In the genomic region with DNA sequence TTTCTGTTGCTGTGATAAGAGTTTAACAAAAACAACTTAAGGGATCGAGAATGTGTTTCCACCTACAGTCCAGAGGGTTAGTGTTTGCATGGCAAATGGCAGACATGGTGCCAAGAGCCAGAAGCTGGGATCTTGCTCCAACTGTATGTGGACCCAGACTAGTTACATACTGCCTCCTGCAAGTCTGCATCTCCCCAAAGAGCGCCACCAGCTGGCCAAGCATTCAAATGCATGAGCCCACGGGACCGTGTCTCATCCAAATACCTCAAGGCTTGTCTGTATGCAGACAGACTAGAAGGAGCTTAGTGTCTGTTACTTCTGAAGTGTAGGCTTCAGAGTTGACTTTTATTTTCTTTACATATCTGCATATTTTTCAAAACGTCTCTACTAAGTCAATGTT, we compare ENCODE assay signal across 15 mouse cellular contexts.
DNase-seq lines count a peak whose midpoint lies in the region; ATAC-seq and TF ChIP-seq lines count a peak whose summit lies in the region.
"Had no signal": no experiment of that assay in that cellular context is flagged by ENCODE, and none has a peak within 500 bp of the region (broad histone marks: within the 10 kb centered on the region; RNA-seq: fewer than 3 reads in every experiment).

No protein-coding gene starts in this region.

- H3K27me3 ChIP-seq in forebrain, postnatal 0 days (ENCODE audit: insufficient read depth, low read length), result no peaks in the 10 kb centered on the region
- no peaks in the 10 kb centered on the region for H3K27me3 ChIP-seq in forebrain, embryonic 16.5 days (replicated peaks; ENCODE audit: control insufficient read depth, insufficient read depth, low read length)
- no peaks in the 10 kb centered on the region for H3K27me3 ChIP-seq in liver, embryonic 14.5 days (ENCODE audit: control insufficient read depth, insufficient read depth, low read length)
- H3K27me3 ChIP-seq in liver, embryonic 12.5 days (replicated peaks), result no peaks in the 10 kb centered on the region
- no peaks in the 10 kb centered on the region for H3K27me3 ChIP-seq in CH12.LX (replicated peaks)
- H3K27me3 ChIP-seq in heart, embryonic 12.5 days (replicated peaks), result no peaks in the 10 kb centered on the region
- H3K27me3 ChIP-seq: embryonic facial prominence, embryonic 12.5 days; forebrain, embryonic 13.5 days; intestine, embryonic 15.5 days; midbrain, embryonic 12.5 days had no signal

- TF ChIP-seq RAD21 in CH12.LX (IDR thresholded peaks at IDR 0.05; ENCODE audit: low read depth, low read length), result no peak

- no peak for TF ChIP-seq EP300 in liver, embryonic 14.5 days (IDR thresholded peaks at IDR 0.05; ENCODE audit: low read depth)
- no peak for TF ChIP-seq EP300 in CH12.LX (IDR thresholded peaks at IDR 0.05; ENCODE audit: low read length)

- H3K36me3 ChIP-seq in forebrain, postnatal 0 days (ENCODE audit: insufficient read depth), result no peaks in the 10 kb centered on the region
- no peaks in the 10 kb centered on the region for H3K36me3 ChIP-seq in forebrain, embryonic 16.5 days (ENCODE audit: control insufficient read depth, insufficient read depth)
- no peaks in the 10 kb centered on the region for H3K36me3 ChIP-seq in liver, embryonic 14.5 days (replicated peaks; ENCODE audit: control insufficient read depth, insufficient read depth, low read depth)
- H3K36me3 ChIP-seq in liver, embryonic 12.5 days, result no peaks in the 10 kb centered on the region
- H3K36me3 ChIP-seq in CH12.LX (replicated peaks in 1 of 2; ENCODE audit: control insufficient read depth in 1 of 2, insufficient read depth in 1 of 2, low read length in 1 of 2), result no peaks in the 10 kb centered on the region
- no peaks in the 10 kb centered on the region for H3K36me3 ChIP-seq in heart, embryonic 12.5 days
- H3K36me3 ChIP-seq: embryonic facial prominence, embryonic 12.5 days; intestine, embryonic 15.5 days; midbrain, embryonic 12.5 days had no signal

- ATAC-seq in forebrain, postnatal 0 days, result no peak
- no peak for ATAC-seq in forebrain, embryonic 16.5 days
- ATAC-seq in liver, embryonic 14.5 days (ENCODE audit: insufficient read depth), result no peak
- ATAC-seq in liver, embryonic 12.5 days, result no peak
- ATAC-seq in heart, embryonic 12.5 days (ENCODE audit: insufficient number of reproducible peaks, low FRiP score), result no peak
- ATAC-seq: forebrain, embryonic 13.5 days; intestine, embryonic 15.5 days had no signal

- H3K9ac ChIP-seq in forebrain, postnatal 0 days, result no peak overlapping the region
- no peak overlapping the region for H3K9ac ChIP-seq in forebrain, embryonic 16.5 days (replicated peaks; ENCODE audit: low read depth, low read length)
- no peak overlapping the region for H3K9ac ChIP-seq in liver, embryonic 14.5 days (replicated peaks)
- H3K9ac ChIP-seq in liver, embryonic 12.5 days, result no peak overlapping the region
- H3K9ac ChIP-seq in CH12.LX (ENCODE audit: insufficient read depth, low read depth), result no peak overlapping the region
- no peak overlapping the region for H3K9ac ChIP-seq in heart, embryonic 12.5 days
- H3K9ac ChIP-seq: embryonic facial prominence, embryonic 12.5 days; forebrain, embryonic 13.5 days; intestine, embryonic 15.5 days; midbrain, embryonic 12.5 days had no signal

- no peaks in the 10 kb centered on the region for H3K9me3 ChIP-seq in forebrain, postnatal 0 days (ENCODE audit: low read length)
- no peaks in the 10 kb centered on the region for H3K9me3 ChIP-seq in forebrain, embryonic 16.5 days (ENCODE audit: control insufficient read depth, low read length)
- H3K9me3 ChIP-seq in liver, embryonic 14.5 days (ENCODE audit: control insufficient read depth, low read length), result no peaks in the 10 kb centered on the region
- no peaks in the 10 kb centered on the region for H3K9me3 ChIP-seq in liver, embryonic 12.5 days (replicated peaks)
- H3K9me3 ChIP-seq in CH12.LX (replicated peaks; ENCODE audit: low read length), result no peaks in the 10 kb centered on the region
- H3K9me3 ChIP-seq in heart, embryonic 12.5 days (replicated peaks), result no peaks in the 10 kb centered on the region
- H3K9me3 ChIP-seq: embryonic facial prominence, embryonic 12.5 days; forebrain, embryonic 13.5 days; intestine, embryonic 15.5 days; midbrain, embryonic 12.5 days had no signal

- H3K4me1 ChIP-seq in forebrain, postnatal 0 days (ENCODE audit: insufficient read depth), result no peaks in the 10 kb centered on the region
- H3K4me1 ChIP-seq in forebrain, embryonic 16.5 days (replicated peaks; ENCODE audit: control insufficient read depth, insufficient read depth, low read length), result no peaks in the 10 kb centered on the region
- H3K4me1 ChIP-seq in liver, embryonic 14.5 days (replicated peaks; ENCODE audit: control insufficient read depth in 2 of 2, insufficient read depth in 2 of 2, low read length in 1 of 2), result no peaks in the 10 kb centered on the region
- no peaks in the 10 kb centered on the region for H3K4me1 ChIP-seq in liver, embryonic 12.5 days
- peaks cover 0 to 2% of the 10 kb centered on the region in 2 experiments; a peak in 1 of 4 replicates for H3K4me1 ChIP-seq in CH12.LX (ENCODE audit: control insufficient read depth in 1 of 2, insufficient read depth in 2 of 2)
- no peaks in the 10 kb centered on the region for H3K4me1 ChIP-seq in heart, embryonic 12.5 days (replicated peaks)
- H3K4me1 ChIP-seq: embryonic facial prominence, embryonic 12.5 days; forebrain, embryonic 13.5 days; intestine, embryonic 15.5 days; midbrain, embryonic 12.5 days had no signal

- in situ Hi-C loops in CH12.LX (cut with MboI; ENCODE audit: low pct_ligation_motif_present, low pct_unique_long_range_greater_than_20kb, low sequenced_read_pairs), result no loop called here

- no peak overlapping the region for H3K27ac ChIP-seq in forebrain, postnatal 0 days (ENCODE audit: low read depth, low read length)
- H3K27ac ChIP-seq in forebrain, embryonic 16.5 days (ENCODE audit: low read length), result no peak overlapping the region
- H3K27ac ChIP-seq in liver, embryonic 14.5 days, result no peak overlapping the region
- H3K27ac ChIP-seq in liver, embryonic 12.5 days, result no peak overlapping the region
- H3K27ac ChIP-seq in CH12.LX (ENCODE audit: insufficient read depth, low read depth), result no peak overlapping the region
- H3K27ac ChIP-seq in heart, embryonic 12.5 days (ENCODE audit: poor library complexity, severe bottlenecking), result no peak overlapping the region
- H3K27ac ChIP-seq: embryonic facial prominence, embryonic 12.5 days; forebrain, embryonic 13.5 days; intestine, embryonic 15.5 days; midbrain, embryonic 12.5 days had no signal

- no peak overlapping the region for H3K4me3 ChIP-seq in forebrain, postnatal 0 days (ENCODE audit: low read depth, low read length)
- no peak overlapping the region for H3K4me3 ChIP-seq in forebrain, embryonic 16.5 days (replicated peaks; ENCODE audit: low read length)
- no peak overlapping the region for H3K4me3 ChIP-seq in liver, embryonic 14.5 days (ENCODE audit: insufficient read depth in 1 of 2, low read depth in 2 of 2, low read length in 2 of 2)
- no peak overlapping the region for H3K4me3 ChIP-seq in liver, embryonic 12.5 days
- H3K4me3 ChIP-seq in CH12.LX (replicated peaks in 1 of 3; ENCODE audit: low read depth in 2 of 3, low read length in 2 of 3, poor library complexity in 1 of 3), result no peak overlapping the region
- no peak overlapping the region for H3K4me3 ChIP-seq in heart, embryonic 12.5 days
- H3K4me3 ChIP-seq: embryonic facial prominence, embryonic 12.5 days; forebrain, embryonic 13.5 days; intestine, embryonic 15.5 days; midbrain, embryonic 12.5 days had no signal

- dilution Hi-C loops in CH12.LX (cut with MboI; ENCODE audit: extremely low pct_ligation_motif_present, extremely low pct_unique_long_range_greater_than_20kb, low sequenced_read_pairs), result no loop called here

- peak; percentile 29 for DNase-seq in forebrain, postnatal 0 days
- no peak for DNase-seq in liver, embryonic 14.5 days (ENCODE audit: low read depth in 3 of 3, low spot score in 3 of 3)
- no peak for DNase-seq in CH12.LX (ENCODE audit: extremely low read depth)
- peak; percentile 33 for DNase-seq in brain, embryonic 14.5 days (ENCODE audit: low read depth)
- DNase-seq in adrenal gland, adult 18-20 months (ENCODE audit: low spot score in 2 of 2), result no peak
- DNase-seq: cerebellum, adult 2 months; gastrocnemius, postnatal 25 days; lung, adult 18-20 months had no signal

- peak; percentile 37; the same call in 1 of the 2 replicates for TF ChIP-seq CTCF in forebrain, postnatal 0 days (IDR thresholded peaks at IDR 0.05; ENCODE audit: low read depth)
- 0 out of 2 replicates have a peak, but pooled peaks have one; percentile 4 for TF ChIP-seq CTCF in liver, embryonic 14.5 days (IDR thresholded peaks at IDR 0.05; ENCODE audit: low read depth)
- TF ChIP-seq CTCF in CH12.LX (conservative IDR thresholded peaks at IDR 0.05 in 1 of 2, IDR thresholded peaks at IDR 0.05 in 1 of 2; ENCODE audit: low read depth in 2 of 2, low read length in 2 of 2), result peak; percentile 9 to 39; a peak in 2 of 4 replicates
- peak; percentile 34; the same call in 1 of the 2 replicates for TF ChIP-seq CTCF in brain, embryonic 14.5 days (IDR thresholded peaks at IDR 0.05; ENCODE audit: borderline replicate concordance, extremely low read depth, insufficient read depth, insufficient read length)

- H3K79me2 ChIP-seq in CH12.LX (replicated peaks; ENCODE audit: control insufficient read depth, extremely low read depth, insufficient read depth, poor library complexity, severe bottlenecking), result no peaks in the 10 kb centered on the region

- 56% methylated on average over 5 of the region's 5 CpGs for WGBS in forebrain, postnatal 0 days
- WGBS in forebrain, embryonic 16.5 days, result 53% methylated on average over 5 of the region's 5 CpGs
- WGBS in liver, embryonic 14.5 days (ENCODE audit: insufficient replicate concordance), result 45% methylated on average over 5 of the region's 5 CpGs
- 44% methylated on average over 5 of the region's 5 CpGs for WGBS in liver, embryonic 12.5 days (ENCODE audit: insufficient replicate concordance)
- WGBS in heart, embryonic 12.5 days, result 45% methylated on average over 5 of the region's 5 CpGs

- no peak overlapping the region for H3K4me2 ChIP-seq in forebrain, postnatal 0 days (ENCODE audit: low read depth)
- no peak overlapping the region for H3K4me2 ChIP-seq in forebrain, embryonic 16.5 days (ENCODE audit: low read length)
- no peak overlapping the region for H3K4me2 ChIP-seq in liver, embryonic 14.5 days (ENCODE audit: low read depth)
- no peak overlapping the region for H3K4me2 ChIP-seq in liver, embryonic 12.5 days
- no peak overlapping the region for H3K4me2 ChIP-seq in CH12.LX (ENCODE audit: insufficient read depth, low read depth, poor library complexity, severe bottlenecking)
- H3K4me2 ChIP-seq in heart, embryonic 12.5 days, result no peak overlapping the region
- H3K4me2 ChIP-seq: embryonic facial prominence, embryonic 12.5 days; forebrain, embryonic 13.5 days; intestine, embryonic 15.5 days; midbrain, embryonic 12.5 days had no signal

- no peak for TF ChIP-seq POLR2A in CH12.LX (IDR thresholded peaks at IDR 0.05; ENCODE audit: low read depth, low read length)
- TF ChIP-seq POLR2A in brain, embryonic 14.5 days (IDR thresholded peaks at IDR 0.05; ENCODE audit: borderline replicate concordance, extremely low read depth, insufficient read depth, insufficient read length, poor library complexity, severe bottlenecking), result no peak

TF ChIP-seq in CH12.LX, 34 proteins besides CTCF, POLR2A, EP300 and RAD21 (continues in another document):
- TF ChIP-seq TCF12 (IDR thresholded peaks at IDR 0.05; ENCODE audit: low read depth, low read length), result no peak
- TF ChIP-seq IRF4 (IDR thresholded peaks at IDR 0.05; ENCODE audit: low read depth, low read length), result no peak

Comparison
In these comparisons a context has a peak if more than half of its experiments do, and no peak if none do; other contexts are left out.
1. DNase-seq: peak in forebrain, postnatal 0 days (single experiment) and brain, embryonic 14.5 days (single experiment); none in liver, embryonic 14.5 days (0 of 3), CH12.LX (single experiment) and adrenal gland, adult 18-20 months (0 of 2).
2. Peak in every context shown above with its lines, with median percentiles within 50 percentile points of each other: CTCF ChIP-seq.